Mouse (Mus musculus) gonadal fat pad, adult 2 months (tissue): ENCODE measurements around the gene Gnpnat1. TPM values are rescaled to one million over a fixed set of nuclear protein-coding genes. Genes with fewer than 3 reads are reported as not detected.

Experiments
- DNase-seq: peaks from one replicate; pipeline ENCODE4 v3.0.0-alpha.2; 2012; ENCODE audit warnings: low read depth
- polyA plus RNA-seq: library from polyadenylated mRNA; depleted of rRNA; stranded (reverse); fragments of >200 nt; gene quantifications from 2 replicates; pipeline ENCODE4 v1.2.3, GENCODE M21; 2012; rRNA removed

Gene Gnpnat1
- polyA plus RNA-seq, 1 experiment: 6.6 TPM

GRCm38 (mm10) chr14:45399836-45400235 is 4.9 kb downstream of the Gnpnat1 start:
- DNase-seq: no peak

- DNase-seq: no peak
Observed at GRCm38 (mm10) chr14:45389194-45389593, 15.5 kb downstream of the Gnpnat1 start.

GRCm38 (mm10) chr14:45388345-45389181 is 16.1 kb downstream of the Gnpnat1 start:
- no peak for DNase-seq

GRCm38 (mm10) chr14:45387480-45387879 is 17.2 kb downstream of the Gnpnat1 start:
- DNase-seq: no peak

GRCm38 (mm10) chr14:45385596-45385995 is 19.1 kb downstream of the Gnpnat1 start:
- DNase-seq: no peak

- no peak for DNase-seq
Observed at GRCm38 (mm10) chr14:45382912-45383311, 21.8 kb downstream of the Gnpnat1 start.

- DNase-seq: no peak
Observed at GRCm38 (mm10) chr14:45380756-45381155, 24.0 kb downstream of the Gnpnat1 start.

- no peak for DNase-seq
Observed at GRCm38 (mm10) chr14:45378771-45379170, 25.9 kb downstream of the Gnpnat1 start.

- DNase-seq: no peak
Observed at GRCm38 (mm10) chr14:45365196-45365587, 39.5 kb downstream of the Gnpnat1 start.

- DNase-seq: no peak
Observed at GRCm38 (mm10) chr14:45364211-45365195, 40.2 kb downstream of the Gnpnat1 start.

GRCm38 (mm10) chr14:45350931-45351859 is 53.5 kb downstream of the Gnpnat1 start, which contains the start of gene Styx:
Gene Styx (plus strand): TSS chr14:45351093.
- DNase-seq: peak; percentile 42

GRCm38 (mm10) chr14:45329589-45330181 is 75.0 kb downstream of the Gnpnat1 start, which contains the start of gene Psmc6:
Gene Psmc6 (plus strand): TSS chr14:45329788.
- DNase-seq: no peak

GRCm38 (mm10) chr14:45329018-45329588 is 75.6 kb downstream of the Gnpnat1 start:
- DNase-seq: no peak

GRCm38 (mm10) chr14:45328072-45328713 is 76.5 kb downstream of the Gnpnat1 start:
- no peak for DNase-seq

Other genes starting within 250 kb of the Gnpnat1 start
- gene Gpr137c, start 185.2 kb downstream of the Gnpnat1 start, polyA plus RNA-seq: 14.4 and 14.8 TPM in 2 replicates
- 18.7 and 20.8 TPM in 2 replicates for gene Txndc16, start 184.6 kb downstream of the Gnpnat1 start, polyA plus RNA-seq
- gene Ero1l, start 86.1 kb downstream of the Gnpnat1 start, polyA plus RNA-seq: 10.1 and 10.8 TPM in 2 replicates
- gene Psmc6, start 75.1 kb downstream of the Gnpnat1 start, polyA plus RNA-seq: 29.3 and 35.1 TPM in 2 replicates
- gene Styx, start 53.8 kb downstream of the Gnpnat1 start, polyA plus RNA-seq: 2.7 and 4.4 TPM in 2 replicates
- gene Fermt2, start 125.2 kb upstream of the Gnpnat1 start, polyA plus RNA-seq: 54.9 and 65.2 TPM in 2 replicates